Mouse (Mus musculus) MEL (cell line): ENCODE measurements around the gene Rrp36.

Source experiments
- CHD2 ChIP-seq: IDR thresholded peaks from 2 replicates; pipeline ENCODE4 v1.6.1; 2011; ENCODE audit warnings: low read length, improper control_type of control experiment
- CTCF ChIP-seq, 3 experiments: IDR thresholded peaks in 2 of 3; conservative IDR thresholded peaks in 1 of 3; 2 replicates each; pipeline ENCODE4 v1.5.1; 2011 to 2012; ENCODE audit warnings: low read length in 3 of 3, low read depth in 2 of 3, mild to moderate bottlenecking in 2 of 3, improper control_type of control experiment in 1 of 3, inconsistent platforms in 1 of 3, mixed read lengths in 1 of 3, moderate library complexity in 1 of 3; ENCODE audit not compliant: control insufficient read depth in 1 of 3, insufficient read depth in 1 of 3, poor library complexity in 1 of 3, severe bottlenecking in 1 of 3
- E2F4 ChIP-seq: IDR thresholded peaks from 2 replicates; pipeline ENCODE4 v1.6.1; 2011; ENCODE audit warnings: low read depth, low read length, improper control_type of control experiment, borderline replicate concordance
- EP300 ChIP-seq, 2 experiments: IDR thresholded peaks; 2 replicates each; pipeline ENCODE4 v1.6.1; 2011; ENCODE audit warnings: improper control_type of control experiment in 2 of 2, low read length in 2 of 2, low read depth in 1 of 2, mild to moderate bottlenecking in 1 of 2
- GATA1 ChIP-seq: IDR thresholded peaks from 2 replicates; pipeline ENCODE4 v1.6.1; 2011; ENCODE audit warnings: low read depth, low read length, improper control_type of control experiment
- JUND ChIP-seq: IDR thresholded peaks from 2 replicates; pipeline ENCODE4 v1.6.1; 2011; ENCODE audit warnings: low read depth, mild to moderate bottlenecking, improper control_type of control experiment, low read length
- MXI1 ChIP-seq: IDR thresholded peaks from 2 replicates; pipeline ENCODE4 v1.6.1; 2011; ENCODE audit warnings: mild to moderate bottlenecking, low read depth, low read length, improper control_type of control experiment
- POLR2A ChIP-seq, 2 experiments: IDR thresholded peaks; 2 replicates each; pipeline ENCODE4 v1.6.1; 2011 to 2012; ENCODE audit warnings: low read length in 2 of 2, mild to moderate bottlenecking in 2 of 2, control low read depth in 1 of 2, improper control_type of control experiment in 1 of 2, low read depth in 1 of 2, moderate library complexity in 1 of 2; ENCODE audit not compliant: control insufficient read depth in 1 of 2, insufficient read depth in 1 of 2, poor library complexity in 1 of 2
- RCOR1 ChIP-seq: IDR thresholded peaks from 2 replicates; pipeline ENCODE4 v1.6.1; 2012; ENCODE audit warnings: low read depth, mild to moderate bottlenecking, inconsistent platforms, low read length, improper control_type of control experiment
- USF1 ChIP-seq: IDR thresholded peaks from 2 replicates; pipeline ENCODE4 v1.6.1; 2014; ENCODE audit warnings: low read depth, mild to moderate bottlenecking, inconsistent platforms, low read length, improper control_type of control experiment, moderate library complexity
- ZC3H11A ChIP-seq: IDR thresholded peaks from 2 replicates; pipeline ENCODE4 v1.6.1; 2012; ENCODE audit warnings: low read depth, mild to moderate bottlenecking, inconsistent platforms, low read length, improper control_type of control experiment

GRCm38 (mm10) chr17:46678416-46678815 is 4.3 kb upstream of the Rrp36 start, which contains the start of gene Mea1:
- no peak for TF ChIP-seq GATA1
- no peak for TF ChIP-seq CTCF (IDR thresholded peaks at IDR 0.05 in 2 of 3, conservative IDR thresholded peaks at IDR 0.05 in 1 of 3; ENCODE audit: control insufficient read depth in 1 of 3, insufficient read depth in 1 of 3, low read depth in 2 of 3, low read length in 3 of 3, poor library complexity in 1 of 3, severe bottlenecking in 1 of 3)
- no peak for TF ChIP-seq POLR2A (IDR thresholded peaks at IDR 0.05; ENCODE audit: control insufficient read depth in 1 of 2, insufficient read depth in 1 of 2, low read depth in 1 of 2, low read length in 2 of 2, poor library complexity in 1 of 2)
- TF ChIP-seq USF1 = no peak
- no peak for TF ChIP-seq EP300 (IDR thresholded peaks at IDR 0.05; ENCODE audit: low read depth in 1 of 2, low read length in 2 of 2)
- no peak for TF ChIP-seq E2F4
- TF ChIP-seq RCOR1 = no peak
- TF ChIP-seq CHD2 = no peak
- no peak for TF ChIP-seq ZC3H11A
- no peak for TF ChIP-seq JUND
- no peak for TF ChIP-seq MXI1
